Mouse (Mus musculus): ENCODE data around the gene Morn4. TPM values are rescaled to one million over a fixed set of nuclear protein-coding genes. Genes with fewer than 3 reads are reported as not detected.
A peak's percentile ranks its signal among the peaks of the same experiment; 100 is the strongest.

The Morn4 gene
- polyA plus RNA-seq (2016; fragmentation: Nextera tagmentation; extraction: Ambion mirVana), result 15.2 and 17.1 TPM in 2 replicates

DNA sequence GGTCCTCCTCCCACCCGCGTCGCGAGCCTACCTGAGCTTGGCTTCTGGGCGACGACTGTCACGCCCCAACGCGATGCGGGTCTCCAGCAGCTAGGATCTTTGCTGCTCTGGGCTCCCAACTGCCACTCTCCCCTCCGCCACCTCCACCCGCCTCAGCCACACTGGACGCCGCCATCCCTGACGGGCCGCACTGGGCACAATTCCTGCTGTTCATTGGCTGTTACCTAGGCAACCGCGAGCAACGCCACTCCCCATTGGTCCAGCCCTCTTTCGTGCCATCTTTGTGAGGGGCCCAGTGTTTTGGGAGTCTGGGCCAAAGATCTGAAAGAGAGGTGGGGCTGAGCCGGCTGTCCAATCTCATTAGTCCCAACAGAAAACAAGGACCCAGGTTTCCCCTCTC is at the start of gene Morn4:
Morn4 (minus strand) TSS at position 192 of the 400 bp plus-strand sequence.
- WGBS, result 0% methylated on average over 21 of the region's 21 CpGs
- Histone ChIP-seq H3K4me3 (peak within 1 kb of the TSS; percentile 76), H3K27ac (ENCODE audit: poor library complexity, severe bottlenecking) (no peak within 1 kb of the TSS), H3K4me1 (replicated peaks) (peaks cover 14% of the 10 kb centered on the region), H3K4me2 (peak within 1 kb of the TSS; percentile 95), H3K9ac (peak within 1 kb of the TSS; percentile 74), H3K27me3 (replicated peaks) (no peaks in the 10 kb centered on the region), H3K36me3 (no peaks in the 10 kb centered on the region), H3K9me3 (replicated peaks) (no peaks in the 10 kb centered on the region)
- peak; percentile 63 for ATAC-seq (ENCODE audit: insufficient number of reproducible peaks, low FRiP score)

DNA sequence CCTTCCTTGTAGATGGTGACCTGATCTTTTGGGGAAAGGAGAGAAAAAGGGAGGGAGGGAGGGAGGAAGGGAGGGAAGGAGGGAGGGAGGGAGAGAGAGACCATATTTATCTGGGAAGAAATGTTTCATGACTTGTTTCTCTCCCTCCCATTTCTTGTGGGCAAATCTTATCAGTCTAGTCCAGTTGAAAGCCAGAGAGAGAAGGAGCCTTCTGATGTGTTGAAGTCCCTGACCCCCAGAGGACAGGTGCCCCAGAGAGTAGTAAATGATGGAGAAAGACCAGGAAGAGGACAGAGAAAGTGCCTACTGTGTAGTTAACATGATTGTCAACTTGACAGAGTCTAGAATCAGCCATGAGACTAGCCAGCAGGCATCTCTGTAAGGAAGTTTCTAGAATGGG is 48.9 kb upstream of the Morn4 start:
- ATAC-seq (ENCODE audit: insufficient number of reproducible peaks, low FRiP score), result no peak
- no peak overlapping the region for H3K27ac ChIP-seq (ENCODE audit: poor library complexity, severe bottlenecking)
- no peaks in the 10 kb centered on the region for H3K36me3 ChIP-seq
- H3K9ac ChIP-seq, result no peak overlapping the region
- H3K4me2 ChIP-seq, result no peak overlapping the region
- H3K4me3 ChIP-seq, result no peak overlapping the region
- H3K9me3 ChIP-seq (replicated peaks), result no peaks in the 10 kb centered on the region
- H3K27me3 ChIP-seq (replicated peaks), result no peaks in the 10 kb centered on the region
- H3K4me1 ChIP-seq (replicated peaks), result 0 out of 2 replicates have a peak, but pooled peaks cover 2% of the 10 kb centered on the region

DNA sequence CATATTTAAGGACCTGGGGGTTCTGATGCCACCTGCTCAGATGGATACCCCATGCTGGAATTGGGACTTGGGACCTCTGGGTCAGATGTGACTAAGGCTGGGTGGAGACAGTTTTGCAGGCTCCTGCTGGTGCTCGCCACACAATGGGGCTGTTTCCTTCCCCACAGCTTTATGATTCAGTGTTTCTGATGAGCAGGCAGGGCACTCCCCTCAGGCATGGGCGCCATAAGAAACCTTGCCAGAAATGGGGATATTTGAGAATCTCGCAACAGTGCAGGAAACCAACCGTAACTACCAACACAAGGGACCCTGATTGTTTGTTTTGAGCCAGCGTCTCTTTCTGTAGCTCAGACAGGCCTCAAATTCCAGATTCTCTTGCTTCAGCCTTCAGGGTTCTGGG is 44.9 kb upstream of the Morn4 start:
- H3K9me3 ChIP-seq (replicated peaks), result no peaks in the 10 kb centered on the region
- no peak overlapping the region for H3K4me3 ChIP-seq
- H3K27ac ChIP-seq (ENCODE audit: poor library complexity, severe bottlenecking), result no peak overlapping the region
- H3K4me2 ChIP-seq, result no peak overlapping the region
- ATAC-seq (ENCODE audit: insufficient number of reproducible peaks, low FRiP score), result no peak
- no peaks in the 10 kb centered on the region for H3K36me3 ChIP-seq
- WGBS, result 76% methylated on average over 5 of the region's 5 CpGs
- H3K4me1 ChIP-seq (replicated peaks), result peaks cover 26% of the 10 kb centered on the region
- no peaks in the 10 kb centered on the region for H3K27me3 ChIP-seq (replicated peaks)
- no peak overlapping the region for H3K9ac ChIP-seq

DNA sequence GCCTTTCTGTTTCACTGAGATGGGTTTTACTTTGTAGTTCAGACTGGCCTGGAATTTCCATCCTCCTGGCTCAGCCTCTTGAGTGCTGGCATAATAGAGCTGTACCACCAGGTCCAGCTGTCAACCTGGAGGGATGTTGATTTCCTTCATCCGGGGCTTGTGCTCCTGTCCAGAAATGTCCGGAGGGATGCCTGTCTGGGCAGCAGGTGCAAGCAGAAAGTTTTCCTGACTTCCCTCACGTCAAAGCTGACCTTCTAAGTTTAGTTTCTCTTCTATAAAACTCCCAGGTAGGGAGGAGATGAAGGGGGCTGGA is 44.1 kb upstream of the Morn4 start:
- no peak for ATAC-seq (ENCODE audit: insufficient number of reproducible peaks, low FRiP score)
- no peaks in the 10 kb centered on the region for H3K9me3 ChIP-seq (replicated peaks)
- peaks cover 34% of the 10 kb centered on the region for H3K4me1 ChIP-seq (replicated peaks)
- no peaks in the 10 kb centered on the region for H3K36me3 ChIP-seq
- H3K27ac ChIP-seq (ENCODE audit: poor library complexity, severe bottlenecking), result peak overlapping the region; percentile 63; the same call in 1 of the 2 replicates
- no peak overlapping the region for H3K9ac ChIP-seq
- no peak overlapping the region for H3K4me2 ChIP-seq
- no peak overlapping the region for H3K4me3 ChIP-seq
- H3K27me3 ChIP-seq (replicated peaks), result no peaks in the 10 kb centered on the region
- WGBS, result 67% methylated on average over 3 of the region's 3 CpGs

DNA sequence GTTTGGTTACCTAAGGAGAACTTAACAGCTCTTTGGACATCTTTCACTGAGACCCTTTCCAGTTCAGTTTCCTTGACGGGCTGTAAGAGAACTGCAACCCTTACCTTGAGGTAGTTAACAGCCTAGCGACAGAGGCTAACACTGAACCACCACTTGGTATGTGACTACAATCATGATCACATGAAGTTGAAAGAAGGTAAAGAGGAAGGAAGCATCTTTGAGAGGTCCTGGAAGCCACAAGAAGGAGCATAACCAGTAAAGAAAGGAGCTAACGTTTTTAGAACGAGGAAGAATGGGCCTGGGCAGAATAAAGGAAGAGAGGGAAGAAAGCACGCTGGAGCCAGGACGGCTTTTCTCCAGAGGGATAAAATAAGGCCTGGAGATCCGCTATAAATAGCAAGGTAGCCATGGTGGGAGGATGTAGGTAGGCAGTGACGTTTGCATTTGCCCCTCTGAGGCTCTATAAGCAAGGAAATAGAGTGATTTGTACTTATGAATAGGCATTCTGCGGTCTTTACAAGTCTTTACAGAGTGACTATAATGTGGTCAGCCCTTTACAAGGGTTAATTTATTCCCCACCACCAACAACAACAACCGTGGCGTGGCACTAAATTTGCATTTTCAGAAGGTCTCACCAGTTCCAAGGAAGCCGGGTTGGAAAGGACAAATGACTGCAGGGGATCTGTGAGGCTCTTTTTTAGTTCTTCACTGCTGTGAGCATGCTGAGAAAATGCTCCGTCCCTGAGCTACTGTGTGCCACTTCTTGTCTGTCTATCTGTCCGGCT is 43.5 kb upstream of the Morn4 start:
- ATAC-seq (ENCODE audit: insufficient number of reproducible peaks, low FRiP score), result no peak
- H3K36me3 ChIP-seq, result peaks cover 5% of the 10 kb centered on the region

DNA sequence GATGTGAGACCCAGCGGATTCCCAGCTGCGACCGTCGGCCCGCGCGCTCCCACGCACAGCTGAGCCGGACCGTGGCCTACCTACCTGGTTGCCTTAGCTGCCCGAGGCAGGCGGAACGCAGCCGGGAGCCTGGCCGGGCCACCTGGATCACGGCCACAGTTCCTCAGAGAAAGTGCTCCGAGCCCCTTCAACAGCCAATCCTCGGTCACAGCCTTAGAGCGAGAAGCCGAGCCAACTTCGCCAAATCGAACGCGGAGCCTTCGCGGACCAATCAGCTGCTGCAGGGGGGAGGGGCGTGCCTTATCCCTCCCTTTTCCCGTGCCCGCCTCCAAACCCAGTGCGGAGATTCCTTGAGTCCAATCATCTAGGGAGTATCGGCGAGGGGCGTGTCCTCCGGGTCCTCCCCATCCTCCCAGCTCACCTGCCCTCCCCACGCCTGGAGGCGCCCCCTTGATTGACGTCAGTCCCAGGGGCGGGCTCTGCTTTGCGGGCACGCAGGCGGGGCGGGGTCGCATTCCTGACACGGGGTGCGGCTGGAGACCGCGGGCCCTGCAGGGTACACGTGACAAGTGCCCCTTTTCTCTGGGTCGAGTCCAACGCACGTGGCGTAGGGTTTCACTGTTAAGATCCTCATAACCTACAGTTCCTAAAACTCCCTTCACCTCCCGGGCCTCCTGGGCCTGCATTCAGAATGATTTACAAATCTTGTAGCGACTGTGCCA is 42.8 kb upstream of the Morn4 start, which contains the start of gene Avpi1:
Avpi1 (minus strand) TSS at position 273 of the 722 bp plus-strand sequence.
- Histone ChIP-seq H3K27ac (ENCODE audit: poor library complexity, severe bottlenecking) (peak within 1 kb of the TSS; percentile 90), H3K9ac (peak within 1 kb of the TSS; percentile 90), H3K4me2 (peak within 1 kb of the TSS; percentile 86), H3K4me3 (peak within 1 kb of the TSS; percentile 78), H3K27me3 (replicated peaks) (no peaks in the 10 kb centered on the region), H3K36me3 (peaks cover 11% of the 10 kb centered on the region), H3K4me1 (replicated peaks) (peaks cover 41% of the 10 kb centered on the region), H3K9me3 (replicated peaks) (no peaks in the 10 kb centered on the region)
- under 1% methylated on average over 54 of the region's 54 CpGs for WGBS
- peak; percentile 98 for ATAC-seq (ENCODE audit: insufficient number of reproducible peaks, low FRiP score)

More for the DNA sequence above, 43.5 kb upstream of the Morn4 start:
- Histone ChIP-seq H3K4me2 (peak overlapping the region; percentile 86), H3K4me3 (peak overlapping the region; percentile 78), H3K9ac (peak overlapping the region; percentile 18; the same call in 1 of the 2 replicates), H3K27ac (ENCODE audit: poor library complexity, severe bottlenecking) (peak overlapping the region; percentile 63), H3K9me3 (replicated peaks) (no peaks in the 10 kb centered on the region), H3K4me1 (replicated peaks) (peaks cover 38% of the 10 kb centered on the region), H3K27me3 (replicated peaks) (no peaks in the 10 kb centered on the region)
- 33% methylated on average over 14 of the region's 14 CpGs for WGBS

DNA sequence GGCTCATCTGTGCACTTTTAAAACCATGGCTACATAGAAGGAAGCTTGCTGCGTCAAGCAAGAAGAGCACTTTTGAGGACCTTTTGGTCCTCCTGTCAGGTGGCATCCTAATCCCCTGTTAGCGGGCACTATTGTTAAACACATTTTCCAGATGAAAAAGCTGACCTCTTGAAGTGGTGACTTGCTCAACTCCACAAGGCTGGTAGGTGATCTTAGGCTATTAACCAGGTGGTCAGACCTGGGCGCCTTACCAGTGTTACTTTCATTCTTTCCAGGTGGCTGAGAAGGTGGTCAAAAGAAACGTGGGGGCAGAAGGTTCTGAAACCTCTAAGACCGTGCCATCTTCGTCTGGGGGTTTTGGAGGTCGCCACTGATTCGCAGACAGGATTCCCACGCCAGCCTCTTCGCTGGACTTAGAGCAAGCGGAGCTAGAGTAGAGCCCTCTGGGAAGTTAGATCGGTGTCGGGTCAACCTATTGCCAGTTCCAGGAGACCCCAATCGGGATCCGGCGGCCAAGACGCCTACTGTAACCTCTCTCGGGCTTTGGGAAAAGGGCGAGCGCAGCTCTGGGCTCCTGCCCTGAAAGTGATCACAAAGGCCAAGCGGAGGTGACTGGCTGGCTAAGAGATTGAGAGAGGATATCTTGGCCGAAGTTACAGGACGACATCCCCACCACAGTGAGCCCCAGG is 42.0 kb upstream of the Morn4 start:
- Histone ChIP-seq H3K36me3 (peaks cover 19% of the 10 kb centered on the region), H3K27ac (ENCODE audit: poor library complexity, severe bottlenecking) (peak overlapping the region; percentile 90), H3K4me1 (replicated peaks) (peaks cover 41% of the 10 kb centered on the region), H3K9ac (peak overlapping the region; percentile 90), H3K9me3 (replicated peaks) (no peaks in the 10 kb centered on the region), H3K4me2 (peak overlapping the region; percentile 86), H3K27me3 (replicated peaks) (no peaks in the 10 kb centered on the region), H3K4me3 (peak overlapping the region; percentile 78)
- 5% methylated on average over 23 of the region's 23 CpGs for WGBS
- no peak; the same call in 1 of the 2 replicates for ATAC-seq (ENCODE audit: insufficient number of reproducible peaks, low FRiP score)

DNA sequence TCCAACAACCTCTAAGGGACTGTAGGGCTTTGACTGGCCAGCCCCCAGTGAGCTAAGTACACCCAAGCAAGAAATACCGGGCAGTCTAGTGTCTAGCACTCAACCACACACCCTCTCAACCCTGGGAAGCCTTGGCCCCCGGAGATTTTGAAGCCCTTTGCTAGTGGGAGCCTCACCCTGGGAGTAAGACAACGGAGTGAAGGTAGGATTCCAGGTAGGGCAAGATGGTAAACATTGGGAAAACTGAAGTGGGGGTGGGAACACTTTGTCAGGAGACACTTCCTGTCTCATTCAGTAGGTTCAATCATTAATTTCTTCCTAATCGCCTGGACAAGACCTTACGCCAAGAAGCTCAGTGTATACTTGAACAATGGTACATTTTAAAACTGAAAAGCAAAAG is 40.9 kb upstream of the Morn4 start:
- H3K4me2 ChIP-seq, result no peak overlapping the region

DNA sequence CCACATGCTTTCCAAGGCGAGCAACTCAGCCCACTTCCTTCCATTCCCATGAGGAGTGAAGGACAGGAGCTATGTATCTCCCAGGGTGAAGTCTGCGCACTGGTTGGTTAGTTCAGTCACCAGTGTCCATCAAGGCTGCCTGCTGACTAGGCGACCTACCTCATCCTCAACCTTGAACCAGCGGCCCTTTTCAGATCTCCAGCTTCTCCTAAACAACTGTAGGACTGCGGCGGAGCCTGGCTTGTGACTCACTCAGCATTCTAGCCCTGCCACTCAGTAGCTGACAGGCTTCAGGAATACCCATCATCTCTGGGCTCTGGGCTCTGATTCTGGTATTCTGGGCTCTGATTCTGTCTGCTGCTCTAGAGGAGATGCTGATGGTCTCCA is 40.1 kb upstream of the Morn4 start:
- Histone ChIP-seq H3K9me3 (replicated peaks) (no peaks in the 10 kb centered on the region), H3K27me3 (replicated peaks) (no peaks in the 10 kb centered on the region), H3K4me2 (0 out of 2 replicates have a peak overlapping the region, but pooled peaks have one; percentile 2), H3K36me3 (peaks cover 38% of the 10 kb centered on the region), H3K4me1 (replicated peaks) (peaks cover 41% of the 10 kb centered on the region), H3K9ac (no peak overlapping the region), H3K4me3 (no peak overlapping the region; the same call in 1 of the 2 replicates), H3K27ac (ENCODE audit: poor library complexity, severe bottlenecking) (no peak overlapping the region)
- WGBS, result 83% methylated on average over 6 of the region's 6 CpGs
- ATAC-seq (ENCODE audit: insufficient number of reproducible peaks, low FRiP score), result no peak

More for the DNA sequence above, 40.9 kb upstream of the Morn4 start:
- Histone ChIP-seq H3K27ac (ENCODE audit: poor library complexity, severe bottlenecking) (no peak overlapping the region), H3K36me3 (peaks cover 30% of the 10 kb centered on the region), H3K4me1 (replicated peaks) (peaks cover 41% of the 10 kb centered on the region), H3K9ac (no peak overlapping the region), H3K27me3 (replicated peaks) (no peaks in the 10 kb centered on the region), H3K9me3 (replicated peaks) (no peaks in the 10 kb centered on the region), H3K4me3 (no peak overlapping the region)
- WGBS, result 78% methylated on average over 5 of the region's 5 CpGs
- no peak for ATAC-seq (ENCODE audit: insufficient number of reproducible peaks, low FRiP score)

DNA sequence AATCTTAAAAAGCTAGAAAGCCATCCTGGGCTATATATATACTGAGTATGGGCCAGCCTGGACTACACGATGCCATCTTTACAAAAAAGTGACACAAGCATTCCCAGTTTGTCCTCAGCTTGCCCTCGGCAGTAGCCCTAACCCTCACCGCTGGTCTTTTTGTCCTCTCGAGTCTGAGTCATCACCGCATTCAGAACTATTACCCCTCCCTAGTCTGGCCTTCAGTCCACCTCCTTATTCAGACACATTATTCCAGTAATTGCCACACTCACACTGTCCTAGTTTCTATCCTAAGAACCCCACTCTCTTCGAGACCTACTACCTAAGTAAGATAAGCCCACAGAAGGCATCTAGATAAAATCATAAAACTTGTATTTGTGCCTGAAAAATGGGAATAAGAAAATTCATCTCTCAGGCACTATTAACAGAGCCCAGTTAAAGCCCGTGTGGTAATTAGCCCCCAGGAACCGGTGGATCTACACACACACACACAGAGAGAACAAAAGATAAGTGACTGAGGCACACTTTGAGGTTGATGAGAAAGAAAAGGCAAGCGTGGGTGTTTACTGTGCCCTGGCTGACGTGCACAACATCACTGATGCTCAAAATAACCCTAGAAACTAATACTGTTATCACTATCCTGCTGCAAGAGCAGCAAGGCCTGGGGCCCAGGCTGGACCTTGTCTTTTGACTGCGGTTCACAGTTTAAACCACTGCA is 39.5 kb upstream of the Morn4 start:
- WGBS, result 65% methylated on average over 11 of the region's 11 CpGs
- Histone ChIP-seq H3K4me2 (0 out of 2 replicates have a peak overlapping the region, but pooled peaks have one; percentile 2), H3K4me1 (replicated peaks) (peaks cover 41% of the 10 kb centered on the region), H3K27ac (ENCODE audit: poor library complexity, severe bottlenecking) (no peak overlapping the region), H3K27me3 (replicated peaks) (no peaks in the 10 kb centered on the region), H3K4me3 (no peak overlapping the region), H3K36me3 (peaks cover 43% of the 10 kb centered on the region), H3K9me3 (replicated peaks) (no peaks in the 10 kb centered on the region), H3K9ac (no peak overlapping the region)
- no peak for ATAC-seq (ENCODE audit: insufficient number of reproducible peaks, low FRiP score)

Measured in heart, embryonic 12.5 days (tissue).